Mouse (Mus musculus) forebrain, postnatal 0 days (tissue): ENCODE data around the gene 5730409E04Rik. TPM values are rescaled to one million over a fixed set of nuclear protein-coding genes. Genes with fewer than 3 reads are reported as not detected.
A peak's percentile ranks its signal among the peaks of the same experiment; 100 is the strongest.

Experiments used
- ATAC-seq: fragments of 200-750 bp; cut with Nextera tagmentation; 2 replicates; pipeline ENCODE4 v1.8.0; 2017; ENCODE audit warnings: mild to moderate bottlenecking, moderate library complexity
- DNase-seq: peaks from one replicate; pipeline ENCODE4 v3.0.0-alpha.2; 2015
- H3K27ac ChIP-seq: fragments of 300-500 bp; sonication (generic); 2 replicates; pipeline ENCODE4 v1.5.1; 2014; ENCODE audit warnings: low read depth, mild to moderate bottlenecking, antibody characterized with exemption, low read length, moderate library complexity, mixed read lengths
- H3K27me3 ChIP-seq: fragments of 300-500 bp; sonication (generic); 2 replicates; pipeline ENCODE4 v1.6.1; 2014; ENCODE audit warnings: mild to moderate bottlenecking, low read length, mixed read lengths; ENCODE audit not compliant: insufficient read depth
- H3K36me3 ChIP-seq: fragments of 300-500 bp; sonication (generic); 2 replicates; pipeline ENCODE4 v1.6.1; 2014; ENCODE audit warnings: mild to moderate bottlenecking, moderate library complexity; ENCODE audit not compliant: insufficient read depth
- H3K4me1 ChIP-seq: fragments of 300-500 bp; sonication (generic); 2 replicates; pipeline ENCODE4 v1.6.1; 2014; ENCODE audit warnings: antibody characterized with exemption; ENCODE audit not compliant: insufficient read depth
- H3K4me2 ChIP-seq: fragments of 300-500 bp; sonication (generic); 2 replicates; pipeline ENCODE4 v1.6.1; 2014; ENCODE audit warnings: low read depth, mild to moderate bottlenecking, moderate library complexity
- H3K4me3 ChIP-seq: fragments of 300-500 bp; sonication (generic); 2 replicates; pipeline ENCODE4 v1.5.1; 2014; ENCODE audit warnings: low read depth, low read length, mixed read lengths
- H3K9ac ChIP-seq: fragments of 300-500 bp; sonication (generic); 2 replicates; pipeline ENCODE4 v1.6.1; 2014; ENCODE audit warnings: mild to moderate bottlenecking
- H3K9me3 ChIP-seq: fragments of 300-500 bp; sonication (generic); 2 replicates; pipeline ENCODE4 v1.6.1; 2016; ENCODE audit warnings: low read length
- CTCF ChIP-seq: sonication (generic); IDR thresholded peaks from 2 replicates; pipeline ENCODE4 v1.5.1; 2016; ENCODE audit warnings: antibody characterized with exemption, control low read depth, low read depth
- WGBS: fragments of 180-500 bp; shearing (Covaris S2); extraction: QIAGEN DNeasy Blood & Tissue Kit; methylation state at CpG from one replicate; pipeline ENCODE4 v1.1.7; 2014; 5-methylcytosine and 5-hydroxymethylcytosine counted together
- polyA plus RNA-seq: library from polyadenylated mRNA; unstranded; fragments of >200 nt; fragmentation: Nextera tagmentation; extraction: Ambion mirVana; gene quantifications from 2 replicates; pipeline ENCODE4 v1.2.1, GENCODE M21; 2015
- total RNA-seq: library from RNA; depleted of rRNA; stranded (reverse); fragments of >200 nt; gene quantifications from 2 replicates; pipeline ENCODE4 v1.2.3, GENCODE M21; 2014

Gene 5730409E04Rik
- total and polyA plus RNA-seq, 2 experiments from 2014 or later, result 19.0 to 38.2 TPM

- Histone ChIP-seq H3K4me2 (no peak overlapping the region), H3K9me3 (no peaks in the 10 kb centered on the region), H3K9ac (no peak overlapping the region), H3K27me3 (no peaks in the 10 kb centered on the region), H3K4me3 (no peak overlapping the region), H3K27ac (no peak overlapping the region), H3K36me3 (no peaks in the 10 kb centered on the region), H3K4me1 (no peaks in the 10 kb centered on the region)
- DNase-seq, result no peak
- WGBS, result 91% methylated on average over 13 of the region's 13 CpGs
- no peak for ATAC-seq
- no peak for TF ChIP-seq CTCF
These were observed 23.9 kb upstream of the 5730409E04Rik start for GRCm38 (mm10) chr4:126585739-126586138.

- Histone ChIP-seq H3K4me1 (no peaks in the 10 kb centered on the region), H3K27me3 (no peaks in the 10 kb centered on the region), H3K27ac (no peak overlapping the region), H3K36me3 (no peaks in the 10 kb centered on the region), H3K9me3 (no peaks in the 10 kb centered on the region), H3K4me3 (no peak overlapping the region), H3K4me2 (no peak overlapping the region), H3K9ac (no peak overlapping the region)
- no peak for ATAC-seq
- 89% methylated on average over 6 of the region's 6 CpGs for WGBS
- no peak for DNase-seq
- no peak for TF ChIP-seq CTCF
These were observed 17.6 kb upstream of the 5730409E04Rik start for GRCm38 (mm10) chr4:126592039-126592438.

GRCm38 (mm10) chr4:126599971-126600754 is 9.5 kb upstream of the 5730409E04Rik start:
- Histone ChIP-seq H3K9me3 (no peaks in the 10 kb centered on the region), H3K4me2 (no peak overlapping the region), H3K4me3 (no peak overlapping the region), H3K9ac (no peak overlapping the region), H3K27ac (no peak overlapping the region), H3K27me3 (no peaks in the 10 kb centered on the region), H3K4me1 (no peaks in the 10 kb centered on the region), H3K36me3 (no peaks in the 10 kb centered on the region)
- TF ChIP-seq CTCF, result peak; percentile 93
- WGBS, result 34% methylated on average over 8 of the region's 8 CpGs
- ATAC-seq, result peak; percentile 73
- peak; percentile 85 for DNase-seq

DNA sequence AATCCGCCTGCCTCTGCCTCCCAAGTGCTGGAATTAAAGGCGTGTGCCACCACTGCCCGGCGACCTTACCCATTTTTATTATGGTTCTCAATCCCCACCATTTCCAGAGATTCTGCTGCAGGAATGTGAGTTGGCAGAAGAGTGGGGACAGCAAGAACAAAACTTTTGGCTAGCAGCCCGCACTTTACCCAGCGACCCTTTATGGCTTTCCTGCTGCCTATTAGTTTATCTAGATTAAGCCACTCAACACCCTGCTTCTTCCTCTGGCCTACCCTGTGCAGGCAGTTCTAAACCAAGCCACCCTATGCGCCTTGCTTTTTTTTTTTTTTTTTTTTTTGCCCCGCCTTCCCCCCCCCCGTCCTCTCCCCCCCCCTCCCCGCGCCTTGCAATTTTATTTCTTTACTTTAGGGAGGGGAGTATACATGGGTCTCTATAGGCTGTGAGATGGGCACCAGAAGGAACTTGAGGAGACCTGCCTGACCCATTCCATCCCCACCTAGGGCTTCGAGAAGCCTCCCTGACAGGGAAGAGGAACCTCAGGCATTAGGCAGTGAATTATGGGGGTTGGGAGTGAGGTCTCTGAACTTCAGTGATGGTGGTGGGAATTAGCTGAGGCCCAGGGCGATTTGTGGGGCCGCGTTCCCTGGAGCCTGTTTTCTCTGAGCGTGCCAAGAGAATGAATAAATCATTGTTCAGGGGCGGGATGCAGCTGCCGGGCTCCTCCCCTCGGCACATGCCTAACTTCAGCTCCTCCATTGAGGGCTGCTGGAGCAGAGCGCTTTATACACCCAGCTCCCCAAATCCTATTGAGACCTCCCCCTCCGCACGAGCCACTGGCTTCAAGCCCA is 7.8 kb upstream of the 5730409E04Rik start:
- no peaks in the 10 kb centered on the region for H3K9me3 ChIP-seq
- H3K4me1 ChIP-seq, result no peaks in the 10 kb centered on the region
- no peak for TF ChIP-seq CTCF
- H3K36me3 ChIP-seq, result no peaks in the 10 kb centered on the region
- DNase-seq (peak; percentile 69), ATAC-seq (peak; percentile 90)
- peak overlapping the region; percentile 22; the same call in 1 of the 2 replicates for H3K9ac ChIP-seq
- H3K4me3 ChIP-seq, result peak overlapping the region; percentile 18
- no peak overlapping the region for H3K27ac ChIP-seq
- WGBS, result 12% methylated on average over 20 of the region's 22 CpGs
- H3K4me2 ChIP-seq, result peak overlapping the region; percentile 45
- no peaks in the 10 kb centered on the region for H3K27me3 ChIP-seq

DNA sequence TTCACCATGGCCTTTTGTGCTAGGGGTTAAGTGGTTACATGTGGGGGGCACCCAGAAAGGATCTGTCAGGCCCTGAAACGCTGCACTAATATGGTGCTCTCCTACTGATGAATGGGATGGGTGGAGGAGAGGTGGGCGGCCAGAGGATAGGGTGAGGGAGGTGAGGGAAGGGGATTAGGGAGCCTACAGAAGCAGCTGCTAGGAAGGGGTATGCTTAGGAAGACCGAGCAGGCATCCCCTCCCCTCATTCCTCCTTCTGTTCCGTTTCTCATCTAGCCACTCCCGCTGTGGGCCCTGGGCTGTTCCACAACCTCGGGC is 7.2 kb upstream of the 5730409E04Rik start:
- Histone ChIP-seq H3K9ac (peak overlapping the region; percentile 22; the same call in 1 of the 2 replicates), H3K27ac (no peak overlapping the region), H3K27me3 (no peaks in the 10 kb centered on the region), H3K36me3 (no peaks in the 10 kb centered on the region), H3K4me3 (peak overlapping the region; percentile 18; the same call in 1 of the 2 replicates), H3K4me1 (no peaks in the 10 kb centered on the region), H3K9me3 (no peaks in the 10 kb centered on the region), H3K4me2 (peak overlapping the region; percentile 45)
- WGBS, result 4% methylated on average over 6 of the region's 6 CpGs
- no peak for ATAC-seq
- no peak for DNase-seq
- no peak for TF ChIP-seq CTCF

DNA sequence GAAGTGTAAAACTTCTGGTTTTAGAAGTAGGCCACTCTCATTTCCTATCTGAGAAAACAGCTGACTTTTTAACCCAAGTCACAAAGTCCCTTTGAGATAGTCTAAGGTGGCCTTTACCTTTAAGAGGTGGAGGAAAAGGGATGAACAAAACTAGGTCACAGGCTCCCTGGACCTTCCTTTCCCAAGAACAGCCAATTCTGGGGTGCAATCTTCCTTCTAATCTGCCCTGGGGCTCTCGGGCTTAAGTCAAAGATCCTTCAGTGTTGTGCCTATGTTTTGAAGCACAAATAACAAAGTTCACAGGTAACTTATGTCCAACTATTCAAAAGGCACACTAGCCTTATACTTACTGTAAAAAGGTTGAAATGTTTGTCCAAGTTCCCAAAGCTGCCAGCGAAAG is 5.5 kb upstream of the 5730409E04Rik start:
- no peak for TF ChIP-seq CTCF

GRCm38 (mm10) chr4:126605751-126606150 is 3.9 kb upstream of the 5730409E04Rik start:
- Histone ChIP-seq H3K4me3 (no peak overlapping the region), H3K36me3 (no peaks in the 10 kb centered on the region), H3K9ac (no peak overlapping the region), H3K9me3 (no peaks in the 10 kb centered on the region), H3K27me3 (no peaks in the 10 kb centered on the region), H3K27ac (no peak overlapping the region), H3K4me2 (no peak overlapping the region), H3K4me1 (no peaks in the 10 kb centered on the region)
- DNase-seq, result no peak
- no peak for TF ChIP-seq CTCF
- 90% methylated on average over 4 of the region's 4 CpGs for WGBS
- no peak for ATAC-seq

More for the DNA sequence above, 5.5 kb upstream of the 5730409E04Rik start:
- no peak for ATAC-seq
- Histone ChIP-seq H3K4me1 (no peaks in the 10 kb centered on the region), H3K27me3 (no peaks in the 10 kb centered on the region), H3K9ac (no peak overlapping the region), H3K4me3 (no peak overlapping the region), H3K4me2 (no peak overlapping the region), H3K9me3 (no peaks in the 10 kb centered on the region), H3K36me3 (no peaks in the 10 kb centered on the region), H3K27ac (no peak overlapping the region)
- DNase-seq, result no peak
- 95% methylated on average over 2 of the region's 2 CpGs for WGBS
